Mouse (Mus musculus) heart, postnatal 4 days (tissue): ENCODE measurements at regions not wholly inside any gene's neighbourhood (a gene's known extent, or its start where the extent isn't known, plus 50 kb on each side); places are given as distances from the start of the nearest gene placed in this dataset.

ENCODE experiments used
- DNase-seq: peaks from one replicate; pipeline ENCODE4 v3.0.0; 2021

DNA sequence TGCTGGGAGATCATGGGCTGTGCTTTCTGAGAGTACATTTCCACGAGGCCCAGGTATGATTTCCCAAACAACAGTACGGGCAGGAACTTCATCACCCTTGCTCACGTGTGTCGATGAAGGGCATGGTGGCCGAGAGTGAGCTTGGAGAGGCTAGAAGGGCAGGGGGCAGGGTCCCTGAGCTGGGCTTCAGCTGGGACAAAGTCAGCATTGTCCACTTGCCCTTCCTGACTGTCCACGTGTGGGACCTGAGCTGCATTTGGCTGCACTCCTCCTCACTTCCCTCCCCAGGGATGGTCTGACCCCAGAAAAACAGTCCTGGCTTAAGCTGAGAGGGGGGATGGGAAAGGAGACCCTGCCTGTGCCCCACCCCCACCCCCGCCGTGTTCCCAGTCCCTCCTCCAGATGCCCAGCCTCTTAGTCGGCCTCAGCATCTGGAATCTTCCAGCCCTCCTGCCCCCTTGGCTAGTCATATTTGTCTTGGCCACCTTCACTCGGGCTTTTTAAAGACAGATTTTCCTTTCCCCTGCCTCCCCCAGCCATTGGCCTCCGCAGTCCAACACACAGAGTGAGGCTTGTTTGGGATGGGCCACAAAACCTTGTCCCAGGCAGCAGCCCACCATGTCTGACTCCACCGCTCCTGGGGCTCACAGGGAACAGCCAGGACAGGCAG is 58.6 kb downstream of the Isg20 start:
- no peak for DNase-seq

DNA sequence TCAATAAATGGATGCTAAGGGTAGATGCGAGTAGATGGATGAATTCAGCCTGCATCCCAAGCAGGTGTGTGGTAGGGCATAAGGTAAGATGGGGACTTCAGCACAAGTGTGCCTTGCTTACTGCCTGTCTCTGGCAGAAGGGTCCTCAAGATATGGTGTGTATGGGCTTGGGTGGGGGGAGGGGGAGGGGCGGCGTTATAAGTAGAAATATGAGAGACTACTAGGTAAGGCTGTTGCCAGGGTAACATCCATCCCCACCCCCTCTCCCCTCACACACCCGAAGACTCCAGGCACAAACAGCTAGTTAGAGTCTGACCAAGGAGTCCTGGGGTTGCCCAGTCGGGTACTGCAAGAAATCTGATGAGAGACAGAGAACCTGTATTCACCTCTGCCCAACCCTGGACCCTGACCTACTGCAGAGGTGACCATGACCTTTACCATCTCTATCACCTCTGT is 63.5 kb upstream of the Acan start:
- DNase-seq, result no peak

DNA sequence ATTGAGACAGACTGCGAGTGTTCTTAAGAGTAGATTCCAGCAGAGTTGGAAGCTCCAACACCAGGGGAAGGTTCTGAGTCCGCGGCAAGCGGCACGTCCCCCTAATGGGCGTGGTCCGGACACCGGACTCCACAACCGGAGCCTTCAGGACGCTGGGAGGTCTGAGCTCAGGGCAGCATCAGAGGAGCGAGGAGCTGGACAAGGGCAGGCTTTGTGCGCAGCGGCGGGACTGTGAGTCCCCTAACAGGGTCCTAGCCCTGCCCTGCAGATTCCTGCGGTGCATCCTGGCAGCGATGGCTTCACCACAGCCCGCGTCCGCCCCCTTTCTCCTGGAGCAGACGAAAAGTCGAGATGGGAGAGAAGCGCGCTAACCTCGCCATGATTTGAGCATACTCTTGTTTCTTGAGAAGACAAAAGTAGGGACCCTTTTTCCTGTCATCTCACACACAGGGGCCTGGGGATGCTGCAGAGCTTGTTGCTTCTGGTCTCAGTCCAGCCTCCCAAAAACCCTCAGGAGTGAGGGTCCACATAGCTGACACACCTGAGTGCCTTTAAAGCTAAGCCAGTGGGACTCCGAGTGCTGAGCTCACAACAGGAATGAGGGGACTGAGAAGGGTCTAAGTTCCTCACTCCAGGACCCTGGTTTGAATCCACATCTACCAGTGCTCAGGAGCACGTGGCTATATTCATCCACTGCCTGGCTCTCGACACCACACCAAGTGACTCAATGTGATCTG is 62.8 kb upstream of the Acan start:
- peak; percentile 41 for DNase-seq

DNA sequence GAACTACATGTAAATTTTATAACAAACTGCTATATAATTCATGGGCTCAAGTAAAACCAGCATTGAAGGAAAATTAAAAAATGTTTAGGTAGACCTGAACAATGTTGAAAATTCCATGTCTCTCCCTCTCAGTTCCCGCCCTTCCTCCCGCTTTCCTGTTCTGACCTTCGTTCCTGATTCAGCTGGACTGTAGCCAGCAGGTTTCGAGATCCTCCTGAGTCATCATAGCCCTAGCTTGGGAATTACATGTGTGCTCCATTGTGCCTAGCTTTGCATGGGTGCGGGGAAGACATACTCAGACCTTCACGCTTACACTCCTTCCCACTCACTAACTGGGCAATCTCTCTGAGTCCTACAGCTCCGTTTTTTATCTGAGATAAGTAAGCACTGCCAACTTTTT is 60.3 kb upstream of the Acan start:
- DNase-seq, result no peak

DNA sequence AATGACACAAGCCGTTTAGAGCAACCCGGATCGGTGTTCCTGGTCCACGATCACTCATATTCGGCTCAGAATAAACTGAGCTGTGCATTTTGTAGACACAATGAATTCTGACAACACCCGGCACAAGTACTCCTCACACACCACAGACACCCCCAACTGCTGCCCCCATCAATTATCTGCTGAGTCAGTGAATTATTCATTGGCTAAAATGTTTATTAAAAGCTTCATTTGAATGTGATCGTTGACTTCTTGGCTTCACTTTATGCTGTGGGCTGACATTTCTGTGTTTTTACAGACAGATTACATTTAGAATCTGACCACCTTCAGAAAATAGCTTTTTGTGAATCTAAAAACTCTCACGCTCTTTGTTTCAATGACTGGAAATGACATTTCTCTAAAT is 59.1 kb upstream of the Acan start:
- no peak for DNase-seq

DNA sequence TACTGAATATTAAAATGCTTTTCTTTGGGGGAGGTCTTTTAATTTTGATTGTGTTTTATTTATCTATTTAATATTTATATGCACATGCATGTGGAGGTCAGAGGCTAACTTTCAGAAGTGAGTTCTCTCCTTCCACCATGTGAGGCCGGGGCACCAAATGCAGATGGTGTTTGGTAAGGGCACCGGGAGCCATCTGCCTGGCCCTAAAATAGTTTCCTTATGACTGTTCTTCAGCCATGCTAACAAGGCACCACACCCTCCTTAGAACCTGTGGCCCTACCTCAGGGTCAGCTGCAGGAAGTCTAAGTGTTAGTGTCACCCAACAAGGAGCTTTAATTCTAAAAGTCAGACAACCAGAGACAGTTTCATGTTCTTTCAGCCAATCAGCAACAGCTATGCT is 58.2 kb upstream of the Acan start:
- DNase-seq, result no peak

DNA sequence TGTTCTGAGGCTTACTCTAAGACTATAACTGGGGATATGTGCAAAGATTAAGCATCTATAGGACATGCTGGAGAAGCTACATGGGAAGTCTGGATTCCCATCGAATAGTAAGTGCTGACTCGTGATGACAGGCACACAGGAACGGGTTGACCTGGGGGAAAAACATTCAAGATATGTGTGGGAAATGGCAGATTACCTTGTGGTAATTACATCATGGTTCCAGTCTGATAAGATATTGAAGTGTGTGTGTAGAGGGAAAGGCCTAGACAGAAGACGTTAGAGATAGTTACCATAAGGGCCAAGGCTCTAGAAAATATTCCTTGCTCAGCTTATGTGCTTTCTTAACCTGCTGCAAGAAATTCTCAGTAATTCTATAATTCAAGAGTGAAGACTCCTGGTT is 57.5 kb upstream of the Acan start:
- no peak for DNase-seq
